Mouse (Mus musculus): ENCODE measurements at regions not wholly inside any gene's neighbourhood (a gene's known extent, or its start where the extent isn't known, plus 50 kb on each side); places are given as distances from the start of the nearest gene placed in this dataset.

DNA sequence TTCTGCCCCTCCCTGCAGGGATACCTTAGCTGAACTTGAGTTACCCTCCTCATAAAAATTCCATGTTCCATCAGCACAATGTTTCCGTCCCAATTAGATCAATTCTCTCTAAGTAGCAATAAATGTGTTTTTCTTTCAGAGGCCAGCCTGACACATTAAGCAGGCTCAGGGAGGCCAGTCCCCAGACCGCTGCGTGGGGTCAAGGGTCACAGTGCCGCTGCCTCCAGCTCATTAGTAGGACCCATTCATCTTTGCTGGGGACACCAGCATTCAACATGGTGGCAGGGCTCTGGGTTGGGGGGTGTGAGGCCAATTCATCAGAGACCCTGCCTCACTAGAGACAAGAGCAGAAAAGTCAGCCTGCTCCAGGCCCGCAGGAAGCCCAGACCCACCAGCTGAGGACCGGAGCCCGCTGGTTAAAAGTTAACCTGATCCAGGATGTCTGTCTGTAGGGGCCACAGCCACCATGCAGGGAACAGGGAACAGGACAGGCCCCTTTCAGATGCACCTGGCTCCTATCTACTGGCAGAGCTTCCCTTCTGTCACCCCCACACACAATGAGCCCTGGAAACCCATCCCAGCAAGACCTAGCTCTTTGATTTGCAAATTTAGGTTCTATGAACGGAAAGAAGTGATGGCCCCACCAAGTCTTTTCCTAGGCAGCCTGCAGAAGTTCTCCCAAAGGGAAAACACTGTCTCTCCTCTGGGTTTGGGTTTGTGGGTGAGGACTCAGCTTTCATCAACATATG is 119.1 kb upstream of the Top1 start:
- TF ChIP-seq CTCF (IDR thresholded peaks at IDR 0.05; ENCODE audit: extremely low read depth, insufficient read depth, low read length), result no peak
- TF ChIP-seq POLR2A (IDR thresholded peaks at IDR 0.05; ENCODE audit: extremely low read depth, insufficient read depth, low read length), result no peak
- no peak overlapping the region for H3K27ac ChIP-seq (ENCODE audit: insufficient read depth, low read length)
- no peak overlapping the region for H3K4me3 ChIP-seq (ENCODE audit: insufficient read depth, low read length)
- H3K4me1 ChIP-seq (ENCODE audit: control insufficient read depth, insufficient read depth, low read length), result no peaks in the 10 kb centered on the region

DNA sequence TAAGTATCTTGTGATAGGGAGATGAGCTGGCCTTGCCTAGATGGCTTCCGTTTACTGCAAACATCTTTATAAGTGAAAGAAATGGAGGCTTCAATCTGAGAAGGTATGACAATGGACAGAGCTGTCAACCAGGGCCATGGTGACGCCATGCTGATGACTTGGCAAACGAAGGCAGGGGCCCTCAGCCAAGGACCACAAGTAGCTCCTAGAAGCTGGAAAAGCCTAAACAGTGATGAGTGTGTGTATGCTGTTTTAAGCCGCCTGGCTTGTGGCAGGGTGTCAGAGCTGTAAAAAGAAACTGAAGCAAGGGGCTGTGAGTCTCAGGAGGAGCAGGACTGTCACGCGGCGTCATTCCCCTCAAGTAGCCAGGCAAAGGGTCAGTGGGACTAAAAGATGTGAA is 116.4 kb upstream of the Top1 start:
- H3K4me1 ChIP-seq (ENCODE audit: control insufficient read depth, insufficient read depth, low read length), result no peaks in the 10 kb centered on the region
- no peak for TF ChIP-seq CTCF (IDR thresholded peaks at IDR 0.05; ENCODE audit: extremely low read depth, insufficient read depth, low read length)
- no peak for TF ChIP-seq POLR2A (IDR thresholded peaks at IDR 0.05; ENCODE audit: extremely low read depth, insufficient read depth, low read length)
- H3K27ac ChIP-seq (ENCODE audit: insufficient read depth, low read length), result no peak overlapping the region
- no peak overlapping the region for H3K4me3 ChIP-seq (ENCODE audit: insufficient read depth, low read length)

DNA sequence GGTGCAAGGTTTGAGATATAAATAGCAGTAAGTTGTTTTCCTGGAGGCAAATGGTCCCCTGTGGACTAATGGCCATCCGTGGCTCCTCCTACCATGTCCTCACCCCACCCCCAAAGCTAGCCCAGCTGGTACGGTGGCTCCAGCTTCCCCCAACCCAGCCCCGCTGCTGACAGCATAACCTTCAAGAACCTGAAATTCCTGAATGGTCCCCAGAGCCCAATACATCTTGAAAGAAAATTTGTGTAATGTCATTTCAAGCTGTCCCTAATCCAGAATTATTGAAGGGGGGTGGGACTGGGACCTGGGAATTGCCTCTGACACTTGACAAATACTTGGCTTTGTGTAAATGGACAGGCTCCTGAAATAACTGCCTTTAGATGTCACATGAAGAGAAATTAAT is 115.3 kb upstream of the Top1 start:
- H3K4me1 ChIP-seq (ENCODE audit: control insufficient read depth, insufficient read depth, low read length), result no peaks in the 10 kb centered on the region
- no peak overlapping the region for H3K4me3 ChIP-seq (ENCODE audit: insufficient read depth, low read length)
- H3K27ac ChIP-seq (ENCODE audit: insufficient read depth, low read length), result no peak overlapping the region
- TF ChIP-seq CTCF (IDR thresholded peaks at IDR 0.05; ENCODE audit: extremely low read depth, insufficient read depth, low read length), result no peak
- TF ChIP-seq POLR2A (IDR thresholded peaks at IDR 0.05; ENCODE audit: extremely low read depth, insufficient read depth, low read length), result no peak

DNA sequence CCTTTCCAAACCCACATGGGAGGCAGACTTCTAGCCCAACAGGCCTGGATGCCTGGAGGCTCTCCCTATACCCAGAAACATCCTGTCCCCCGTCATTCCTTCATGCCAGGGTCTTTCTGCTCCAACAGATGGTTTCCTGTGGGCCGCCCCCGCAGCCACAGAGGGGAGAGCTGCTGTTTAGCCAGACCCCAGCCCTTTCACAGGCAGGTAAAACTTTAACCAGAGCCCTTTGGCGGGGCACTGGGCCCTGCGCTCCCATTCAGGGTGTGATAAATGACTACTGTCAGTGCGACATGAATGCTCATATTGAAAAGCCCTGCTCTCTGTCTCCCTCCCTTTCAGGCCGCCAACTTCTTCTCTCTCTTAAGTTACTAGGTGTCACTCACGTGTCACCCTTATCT is 108.4 kb upstream of the Top1 start:
- H3K4me3 ChIP-seq (ENCODE audit: insufficient read depth, low read length), result no peak overlapping the region
- H3K27ac ChIP-seq (ENCODE audit: insufficient read depth, low read length), result no peak overlapping the region
- no peaks in the 10 kb centered on the region for H3K4me1 ChIP-seq (ENCODE audit: control insufficient read depth, insufficient read depth, low read length)
- TF ChIP-seq CTCF (IDR thresholded peaks at IDR 0.05; ENCODE audit: extremely low read depth, insufficient read depth, low read length) (no peak), POLR2A (IDR thresholded peaks at IDR 0.05; ENCODE audit: extremely low read depth, insufficient read depth, low read length) (no peak)

DNA sequence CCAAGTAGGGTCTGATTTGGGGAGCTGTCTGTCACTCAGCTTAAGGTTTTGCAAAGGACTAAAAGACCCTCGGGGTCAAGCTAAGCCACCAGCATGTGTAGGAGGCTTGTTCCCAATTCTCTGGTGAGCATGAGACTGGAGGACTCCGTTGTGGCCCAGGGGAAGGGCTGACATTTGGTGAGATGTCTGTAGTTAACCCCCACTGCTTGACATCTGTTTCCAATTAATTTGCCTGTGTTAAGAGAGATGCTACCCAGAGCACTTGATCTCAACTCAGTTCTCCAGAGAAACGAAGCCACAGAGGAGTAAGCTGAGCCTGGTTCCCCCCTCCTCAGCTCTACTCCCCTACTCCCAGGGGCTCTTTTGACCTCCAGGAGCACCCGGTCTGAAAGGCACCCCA is 100.2 kb upstream of the Top1 start:
- TF ChIP-seq CTCF (IDR thresholded peaks at IDR 0.05; ENCODE audit: extremely low read depth, insufficient read depth, low read length) (no peak), POLR2A (IDR thresholded peaks at IDR 0.05; ENCODE audit: extremely low read depth, insufficient read depth, low read length) (no peak)
- Histone ChIP-seq H3K4me3 (ENCODE audit: insufficient read depth, low read length) (no peak overlapping the region), H3K27ac (ENCODE audit: insufficient read depth, low read length) (no peak overlapping the region), H3K4me1 (ENCODE audit: control insufficient read depth, insufficient read depth, low read length) (no peaks in the 10 kb centered on the region)

DNA sequence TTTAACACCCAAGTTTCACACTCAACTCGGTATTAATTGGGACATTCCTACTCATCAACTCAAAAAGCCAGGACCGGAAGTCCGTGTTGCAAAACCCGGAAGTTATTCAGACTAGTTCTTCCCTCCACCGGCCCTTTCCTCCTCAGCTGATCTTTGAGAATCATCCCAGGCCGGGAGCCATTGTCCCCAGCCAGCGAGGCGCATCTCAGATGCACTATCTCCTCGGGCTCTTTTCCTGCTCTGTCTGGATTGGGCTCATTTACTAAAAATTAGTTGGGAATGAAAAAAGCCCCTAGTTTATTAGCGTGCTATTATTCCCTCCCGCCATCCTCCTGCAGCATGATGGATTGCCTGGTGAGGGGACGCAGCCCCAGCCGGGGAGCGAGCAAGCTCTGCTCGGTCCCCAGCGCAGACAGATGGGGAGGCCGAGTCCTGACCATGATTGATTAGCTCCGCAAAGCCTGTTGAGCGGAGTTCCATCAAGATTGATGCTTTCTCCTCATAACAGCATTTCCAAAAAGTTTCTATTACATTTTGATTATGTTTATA is 93.5 kb upstream of the Top1 start:
- Histone ChIP-seq H3K4me1 (ENCODE audit: control insufficient read depth, insufficient read depth, low read length) (no peaks in the 10 kb centered on the region), H3K27ac (ENCODE audit: insufficient read depth, low read length) (no peak overlapping the region), H3K4me3 (ENCODE audit: insufficient read depth, low read length) (no peak overlapping the region)
- TF ChIP-seq CTCF (IDR thresholded peaks at IDR 0.05; ENCODE audit: extremely low read depth, insufficient read depth, low read length) (no peak), POLR2A (IDR thresholded peaks at IDR 0.05; ENCODE audit: extremely low read depth, insufficient read depth, low read length) (no peak)

DNA sequence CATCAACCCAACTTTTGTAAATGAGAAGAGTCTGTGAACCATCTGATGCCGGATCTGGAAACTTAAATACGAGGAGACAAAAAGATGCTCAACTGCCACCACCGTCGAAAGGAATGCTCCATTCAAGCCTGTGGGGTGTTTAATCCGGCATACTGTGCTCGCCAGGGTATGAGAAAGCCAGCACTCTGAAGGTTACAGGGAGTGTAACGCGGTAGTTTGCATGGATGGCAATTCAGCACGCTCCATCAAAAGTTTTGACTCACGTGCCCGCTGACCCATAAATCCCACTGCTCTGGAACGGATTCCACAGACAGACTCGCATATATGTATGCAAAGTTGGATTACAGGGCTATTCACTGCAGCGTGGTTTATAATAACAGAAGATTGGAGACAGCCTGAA is 84.0 kb upstream of the Top1 start:
- Histone ChIP-seq H3K4me3 (ENCODE audit: insufficient read depth, low read length) (no peak overlapping the region), H3K4me1 (ENCODE audit: control insufficient read depth, insufficient read depth, low read length) (no peaks in the 10 kb centered on the region), H3K27ac (ENCODE audit: insufficient read depth, low read length) (no peak overlapping the region)
- TF ChIP-seq CTCF (IDR thresholded peaks at IDR 0.05; ENCODE audit: extremely low read depth, insufficient read depth, low read length) (no peak), POLR2A (IDR thresholded peaks at IDR 0.05; ENCODE audit: extremely low read depth, insufficient read depth, low read length) (no peak)

DNA sequence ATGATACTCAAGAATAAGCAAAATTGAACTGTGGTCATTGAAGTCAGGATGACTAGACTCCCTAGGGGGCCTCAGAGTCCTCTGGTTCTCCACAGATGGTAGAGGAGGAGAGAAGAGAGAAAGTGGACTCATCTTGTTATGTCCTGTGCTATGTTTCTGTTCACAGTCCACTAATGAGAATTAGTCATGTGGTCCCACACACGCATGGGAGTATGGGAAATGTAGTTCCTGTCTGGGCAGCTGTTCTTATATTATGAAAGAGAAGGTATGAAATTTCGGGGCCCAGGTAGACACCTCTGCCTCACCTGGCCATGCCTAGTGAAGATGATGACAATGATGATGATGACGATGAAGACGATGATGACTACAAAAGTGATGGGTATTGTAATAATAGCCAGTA is 77.9 kb upstream of the Top1 start:
- TF ChIP-seq CTCF (IDR thresholded peaks at IDR 0.05; ENCODE audit: extremely low read depth, insufficient read depth, low read length) (no peak), POLR2A (IDR thresholded peaks at IDR 0.05; ENCODE audit: extremely low read depth, insufficient read depth, low read length) (no peak)
- Histone ChIP-seq H3K4me1 (ENCODE audit: control insufficient read depth, insufficient read depth, low read length) (no peaks in the 10 kb centered on the region), H3K27ac (ENCODE audit: insufficient read depth, low read length) (no peak overlapping the region), H3K4me3 (ENCODE audit: insufficient read depth, low read length) (no peak overlapping the region)

DNA sequence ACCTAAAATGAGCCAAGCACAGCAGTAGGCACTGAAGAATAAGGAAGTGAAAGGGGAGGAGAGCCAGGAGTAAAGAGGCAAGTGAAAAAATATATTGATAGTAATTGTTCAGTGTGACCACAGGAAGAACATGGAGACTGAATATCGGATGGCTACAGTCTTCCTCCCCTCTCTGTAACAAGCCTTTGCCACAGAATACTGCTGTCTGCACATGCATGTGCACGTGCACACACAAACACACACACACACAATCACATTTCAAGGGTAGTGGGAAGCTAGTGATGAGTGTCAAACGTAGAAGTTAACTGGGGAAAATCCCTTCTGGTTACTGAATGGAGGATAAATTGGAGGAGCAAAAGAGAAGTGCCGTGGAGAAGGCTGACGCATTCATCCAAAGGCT is 76.2 kb upstream of the Top1 start:
- H3K4me1 ChIP-seq (ENCODE audit: control insufficient read depth, insufficient read depth, low read length), result no peaks in the 10 kb centered on the region
- no peak for TF ChIP-seq CTCF (IDR thresholded peaks at IDR 0.05; ENCODE audit: extremely low read depth, insufficient read depth, low read length)
- no peak for TF ChIP-seq POLR2A (IDR thresholded peaks at IDR 0.05; ENCODE audit: extremely low read depth, insufficient read depth, low read length)
- no peak overlapping the region for H3K27ac ChIP-seq (ENCODE audit: insufficient read depth, low read length)
- H3K4me3 ChIP-seq (ENCODE audit: insufficient read depth, low read length), result no peak overlapping the region

Data from cortical plate, adult 2 months (tissue).